Mouse (Mus musculus): ENCODE results near the gene Tepsin.

Gene Tepsin

DNA sequence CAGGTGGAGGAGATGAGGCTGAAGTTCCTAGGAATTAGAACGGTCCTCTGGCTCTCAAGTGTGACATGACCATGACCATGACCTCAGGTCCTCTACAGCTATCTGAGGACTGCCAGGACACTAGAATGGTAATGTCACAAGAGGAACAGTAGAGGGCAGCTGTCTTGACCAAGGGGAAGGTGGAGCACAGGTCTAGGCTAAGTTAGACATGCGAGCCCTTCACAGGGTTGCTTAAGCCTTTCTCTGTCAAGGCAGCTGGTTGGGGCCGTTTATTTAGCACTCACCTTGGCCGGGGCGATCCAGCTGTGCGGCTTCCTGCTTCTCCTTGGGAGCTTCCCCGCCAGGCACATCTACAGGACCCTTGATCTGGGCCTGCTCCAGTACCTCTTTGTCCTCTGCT lies 12.0 kb upstream of the Tepsin start:
- DNase-seq (ENCODE audit: low spot score): peak; percentile 24

DNA sequence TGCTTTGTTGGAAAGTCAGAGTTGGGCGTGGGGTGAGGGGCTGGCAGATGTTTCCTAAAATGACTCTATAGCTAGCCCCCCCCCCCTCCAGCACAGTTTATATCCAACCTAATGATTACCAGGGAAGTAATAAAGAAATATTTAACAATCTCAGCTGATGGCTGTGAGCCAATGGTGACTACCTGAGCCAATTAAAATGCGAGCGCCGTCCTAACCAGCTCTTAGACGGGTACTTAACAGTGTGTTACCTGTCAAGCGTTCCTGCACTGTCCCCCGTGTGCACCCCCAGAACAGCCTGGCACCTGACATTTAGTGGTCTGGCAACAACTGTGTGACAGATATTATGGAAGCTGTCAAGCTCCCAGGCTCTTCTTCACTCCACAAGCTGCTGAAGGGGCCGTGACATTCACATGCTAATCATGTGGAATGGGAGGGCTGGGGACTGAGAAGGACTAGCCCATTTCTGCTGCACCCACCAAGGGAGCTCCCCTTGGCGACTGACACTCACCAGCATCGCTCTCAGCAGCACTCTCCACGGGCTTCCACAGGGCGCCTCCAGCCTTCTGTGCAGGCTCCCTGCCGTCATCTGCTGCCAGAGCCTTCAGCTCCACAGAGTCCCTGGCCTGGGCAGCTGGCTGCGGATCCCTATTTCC lies 11.2 kb upstream of the Tepsin start:
- DNase-seq (ENCODE audit: low spot score): no peak

- DNase-seq (ENCODE audit: low spot score): no peak
Observed at GRCm38 (mm10) chr11:120107796-120108195, 9.3 kb upstream of the Tepsin start.

GRCm38 (mm10) chr11:120107026-120107425 lies 8.5 kb upstream of the Tepsin start:
- DNase-seq (ENCODE audit: low spot score): no peak

DNA sequence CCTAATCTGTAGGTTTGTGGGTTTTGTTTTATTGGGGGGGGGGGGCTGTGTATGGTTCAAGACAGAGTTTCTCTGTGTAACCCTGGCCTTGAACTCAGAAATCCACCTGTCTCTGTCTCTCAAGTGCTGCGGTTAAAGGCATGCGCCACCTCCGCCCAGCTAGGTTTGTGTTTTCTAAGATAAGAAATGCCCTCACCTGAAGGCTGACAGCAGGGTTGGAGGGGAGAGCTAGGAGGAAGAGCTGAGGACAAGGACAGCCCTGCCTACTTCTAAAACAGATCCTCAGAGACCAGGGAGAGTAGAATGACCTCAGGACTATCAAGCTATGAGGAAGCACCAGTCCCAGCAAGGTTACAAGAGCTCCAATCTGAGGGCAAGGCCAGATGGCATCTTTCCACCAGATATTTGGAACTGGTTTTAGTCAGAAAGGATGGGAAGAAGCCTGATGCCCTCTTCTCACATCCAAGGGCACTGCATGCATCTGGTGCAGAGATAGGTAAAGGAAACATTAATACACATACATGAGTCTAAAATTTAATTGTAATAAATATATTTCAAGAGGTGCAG lies 5.0 kb upstream of the Tepsin start:
- no peak for DNase-seq (ENCODE audit: low spot score)

DNA sequence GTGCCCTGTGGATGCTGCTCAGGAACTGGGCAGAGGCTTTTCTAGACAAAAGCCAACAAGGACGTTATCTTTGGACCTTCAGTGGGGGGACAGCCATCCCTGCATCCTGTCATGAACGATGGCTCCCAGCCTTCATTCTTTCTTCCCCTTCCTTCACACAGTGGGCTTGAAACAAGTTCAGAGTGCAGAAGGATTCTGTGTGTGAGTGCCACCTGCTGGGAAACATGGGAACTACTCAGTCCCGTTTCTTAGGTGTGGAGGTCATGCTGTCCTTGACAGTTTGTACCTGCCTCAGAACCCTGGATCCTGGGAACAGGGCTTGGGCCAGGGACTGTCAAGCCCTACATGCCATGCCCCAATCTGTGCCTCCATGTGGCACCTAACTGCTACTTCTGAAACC lies 2.5 kb upstream of the Tepsin start:
- DNase-seq (ENCODE audit: low spot score): peak; percentile 90

- no peak for DNase-seq (ENCODE audit: low spot score)
Observed at GRCm38 (mm10) chr11:120092817-120093591, 5.5 kb downstream of the Tepsin start.

- no peak for DNase-seq (ENCODE audit: low spot score)
Observed at GRCm38 (mm10) chr11:120090661-120091060, 7.9 kb downstream of the Tepsin start.

- peak; percentile 99 for DNase-seq (ENCODE audit: low spot score)
Observed at GRCm38 (mm10) chr11:120086702-120087152, 11.8 kb downstream of the Tepsin start, which contains the start of gene Cep131. Gene Cep131 (minus strand): TSS chr11:120086827.

- DNase-seq (ENCODE audit: low spot score): peak; percentile 53
Observed at GRCm38 (mm10) chr11:120085891-120086627, 12.5 kb downstream of the Tepsin start.

- DNase-seq (ENCODE audit: low spot score): no peak
Observed at GRCm38 (mm10) chr11:120080282-120080681, 18.2 kb downstream of the Tepsin start.

DNA sequence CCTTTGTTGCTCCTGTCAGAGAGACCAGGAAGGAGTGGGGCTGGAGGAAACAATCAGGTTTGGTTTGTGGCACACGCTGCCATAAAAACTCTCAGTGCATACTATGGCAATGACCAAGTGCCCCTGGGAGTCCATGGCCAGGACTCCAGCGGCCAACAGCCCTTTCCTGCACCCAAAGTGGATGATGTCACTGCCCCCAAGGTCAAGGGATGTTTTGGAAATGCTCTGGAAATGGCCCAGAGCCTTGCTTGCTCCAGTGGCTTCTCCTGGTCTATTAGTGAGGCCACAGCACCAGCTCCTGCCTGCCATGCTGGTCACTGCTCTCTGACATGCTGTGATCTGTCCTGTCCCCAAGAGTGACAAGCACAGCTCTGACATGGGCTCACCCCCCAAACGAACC lies 22.3 kb downstream of the Tepsin start:
- DNase-seq (ENCODE audit: low spot score): no peak

GRCm38 (mm10) chr11:120072986-120073647 lies 25.4 kb downstream of the Tepsin start:
- DNase-seq (ENCODE audit: low spot score): no peak

DNA sequence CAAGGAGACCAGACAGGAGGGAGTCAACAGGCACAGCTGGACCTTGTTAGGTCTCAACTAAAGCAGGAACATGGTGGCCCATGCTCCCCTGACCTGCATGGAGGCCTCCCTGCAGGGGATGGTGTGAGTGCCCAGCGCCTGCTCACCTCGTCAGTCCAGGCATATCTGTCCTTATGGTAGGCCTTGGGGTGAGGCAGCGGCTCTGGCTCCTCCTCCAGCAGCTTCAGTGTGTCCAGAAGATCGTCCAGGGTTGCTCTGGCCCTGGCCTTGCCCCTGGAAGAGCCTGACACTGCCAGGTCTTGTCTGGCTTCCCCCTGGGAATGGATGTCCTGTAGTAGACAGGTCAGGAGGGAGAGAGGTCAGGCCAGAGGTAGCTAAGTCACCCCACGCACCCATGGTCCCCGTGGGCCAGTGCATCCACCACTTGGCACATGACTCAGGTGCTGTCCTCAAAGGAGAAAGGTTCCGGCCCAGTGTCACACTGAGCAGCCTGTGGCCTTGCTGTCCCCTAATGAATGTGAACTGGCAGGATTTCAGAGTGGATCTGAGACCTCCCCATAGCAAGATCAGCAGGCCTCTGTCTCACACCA lies 26.7 kb downstream of the Tepsin start:
- DNase-seq (ENCODE audit: low spot score): no peak

DNA sequence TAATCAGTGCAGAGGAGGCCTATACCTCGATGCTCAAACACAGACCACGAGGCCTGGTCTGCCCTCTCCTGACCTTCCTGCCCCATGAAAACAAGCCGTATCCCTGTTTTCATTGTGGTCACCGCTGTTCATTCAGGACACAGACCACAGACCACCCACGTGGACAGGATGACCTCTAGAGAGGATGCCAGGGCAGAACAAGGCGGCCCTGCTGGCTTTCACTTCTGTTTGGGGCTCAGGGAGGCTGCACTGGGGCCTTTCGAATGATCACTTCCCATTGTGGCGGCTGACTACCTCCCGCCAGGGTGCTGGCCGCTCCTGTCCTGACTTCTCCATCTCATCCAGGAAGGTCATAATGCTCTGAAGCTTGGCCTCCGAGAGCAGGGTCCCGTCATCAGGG lies 27.5 kb downstream of the Tepsin start:
- DNase-seq (ENCODE audit: low spot score): peak; percentile 64

- no peak for DNase-seq (ENCODE audit: low spot score)
Observed at GRCm38 (mm10) chr11:120070286-120070930, 28.1 kb downstream of the Tepsin start.

DNA sequence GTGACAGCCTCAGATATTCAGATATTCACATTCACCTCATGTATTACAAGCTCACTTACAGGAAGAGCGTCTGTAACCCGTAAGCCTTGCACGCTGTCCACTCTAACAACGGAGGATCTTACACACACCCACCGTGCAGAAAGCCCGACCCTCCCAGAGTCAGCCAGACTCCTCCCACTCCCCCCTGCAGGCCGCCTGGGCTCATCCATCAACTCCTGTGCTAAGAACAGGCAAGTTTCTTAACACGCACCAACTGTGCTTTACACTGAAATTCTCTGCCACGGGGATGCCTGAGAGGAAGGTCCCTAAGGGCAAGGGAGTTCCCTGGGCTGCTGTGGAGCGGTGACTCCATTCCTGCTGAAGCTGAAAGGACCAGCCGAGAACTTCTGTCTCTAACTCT lies 29.3 kb downstream of the Tepsin start:
- DNase-seq (ENCODE audit: low spot score): peak; percentile 61

GRCm38 (mm10) chr11:120067834-120068233 lies 30.7 kb downstream of the Tepsin start:
- no peak for DNase-seq (ENCODE audit: low spot score)

- DNase-seq (ENCODE audit: low spot score): peak; percentile 30
Observed at GRCm38 (mm10) chr11:120065291-120065690, 33.2 kb downstream of the Tepsin start.

DNA sequence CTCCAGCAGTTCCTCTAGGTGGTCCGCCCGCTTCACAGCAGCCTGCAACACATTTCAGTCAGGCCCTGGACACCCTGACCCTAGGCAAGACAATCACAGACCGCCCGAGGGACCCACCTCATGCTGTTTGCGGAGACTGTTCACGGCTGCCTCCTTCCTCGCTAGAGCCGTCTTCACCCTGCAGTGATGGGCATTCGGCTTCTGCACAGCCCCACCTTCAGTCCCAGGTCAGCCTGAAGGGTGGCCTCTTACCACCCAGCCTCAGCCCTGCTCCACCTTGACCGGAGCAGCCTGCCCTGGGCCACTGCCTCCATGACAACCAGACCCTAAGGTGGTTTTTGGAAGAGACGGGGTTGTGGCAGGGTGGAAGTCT lies 33.9 kb downstream of the Tepsin start:
- DNase-seq (ENCODE audit: low spot score): no peak
